Mouse (Mus musculus) ES-E14 (cell line): ENCODE data around the gene Kcnh8. TPM values are rescaled to one million over a fixed set of nuclear protein-coding genes. Genes with fewer than 3 reads are reported as not detected.

Experiments
- DNase-seq: peaks from one replicate; pipeline ENCODE4 v3.0.0-alpha.2; 2013; ENCODE audit warnings: low read depth, low spot score
- H3K27ac ChIP-seq: 2 replicates; pipeline ENCODE4 v1.5.1; 2012; ENCODE audit warnings: low read depth, mild to moderate bottlenecking, low read length, moderate library complexity, mixed read lengths; ENCODE audit not compliant: poor library complexity, insufficient read depth, severe bottlenecking
- H3K36me3 ChIP-seq: 2 replicates; pipeline ENCODE4 v1.6.1; 2012; ENCODE audit warnings: mild to moderate bottlenecking, low read length, moderate library complexity, mixed read lengths; ENCODE audit not compliant: control insufficient read depth, poor library complexity, insufficient read depth, severe bottlenecking
- H3K4me1 ChIP-seq, 2 experiments: fragments of 150-350 bp in 1 of 2; sonication (generic) in 1 of 2; 2 replicates each; pipeline ENCODE4 v1.6.1; 2012; ENCODE audit warnings: low read length in 2 of 2, mild to moderate bottlenecking in 1 of 2, mixed read lengths in 1 of 2; ENCODE audit not compliant: control insufficient read depth in 2 of 2, insufficient read depth in 2 of 2, poor library complexity in 1 of 2
- H3K4me3 ChIP-seq, 2 experiments: fragments of 150-350 bp in 1 of 2; sonication (generic) in 1 of 2; 2 replicates each; pipeline ENCODE4 v1.5.1; 2012; ENCODE audit warnings: low read length in 2 of 2, low read depth in 1 of 2, mild to moderate bottlenecking in 1 of 2, mixed read lengths in 1 of 2; ENCODE audit not compliant: insufficient read depth in 1 of 2, poor library complexity in 1 of 2, severe bottlenecking in 1 of 2
- H3K9ac ChIP-seq: 2 replicates; pipeline ENCODE4 v1.6.1; 2012; ENCODE audit warnings: low read depth, mild to moderate bottlenecking, low read length, mixed read lengths; ENCODE audit not compliant: poor library complexity, insufficient read depth, severe bottlenecking
- H3K9me3 ChIP-seq: fragments of 150-350 bp; sonication (generic); 2 replicates; pipeline ENCODE4 v1.6.1; 2012; ENCODE audit warnings: low read depth, mild to moderate bottlenecking, low read length; ENCODE audit not compliant: control insufficient read depth, insufficient read depth
- CHD2 ChIP-seq: IDR thresholded peaks from 2 replicates; pipeline ENCODE4 v1.6.1; 2014; ENCODE audit warnings: mild to moderate bottlenecking, low read depth, low read length, inconsistent platforms
- HCFC1 ChIP-seq: IDR thresholded peaks from 2 replicates; pipeline ENCODE4 v1.6.1; 2012; ENCODE audit warnings: low read length, inconsistent platforms, borderline replicate concordance; ENCODE audit not compliant: insufficient read depth
- MAFK ChIP-seq: IDR thresholded peaks from 2 replicates; pipeline ENCODE4 v1.6.1; 2014; ENCODE audit warnings: mild to moderate bottlenecking, low read depth, low read length, inconsistent platforms; ENCODE audit not compliant: insufficient read depth
- ZC3H11A ChIP-seq: IDR thresholded peaks from 2 replicates; pipeline ENCODE4 v1.6.1; 2012; ENCODE audit warnings: low read depth, mild to moderate bottlenecking, inconsistent platforms, low read length, borderline replicate concordance
- ZNF384 ChIP-seq: IDR thresholded peaks from 2 replicates; pipeline ENCODE4 v1.6.1; 2012; ENCODE audit warnings: low read depth, low read length, inconsistent platforms
- in situ Hi-C, 2 experiments: fragments of 600-800 bp; cut with MboI; formaldehyde crosslinking; loops; one replicate each; pipeline ENCODE4 v1.15.1; 2025; ENCODE audit warnings: low sequenced_read_pairs in 2 of 2, inconsistent platforms in 1 of 2; ENCODE audit not compliant: unreplicated experiment in 2 of 2
- total RNA-seq: library from RNA; depleted of rRNA; stranded (reverse); fragments of 300-350 nt; gene quantifications from 2 replicates; pipeline ENCODE4 v1.2.3, GENCODE M21; 2012; rRNA removed

Gene Kcnh8
- 0.18 and 0.53 TPM in 2 replicates for total RNA-seq

DNA sequence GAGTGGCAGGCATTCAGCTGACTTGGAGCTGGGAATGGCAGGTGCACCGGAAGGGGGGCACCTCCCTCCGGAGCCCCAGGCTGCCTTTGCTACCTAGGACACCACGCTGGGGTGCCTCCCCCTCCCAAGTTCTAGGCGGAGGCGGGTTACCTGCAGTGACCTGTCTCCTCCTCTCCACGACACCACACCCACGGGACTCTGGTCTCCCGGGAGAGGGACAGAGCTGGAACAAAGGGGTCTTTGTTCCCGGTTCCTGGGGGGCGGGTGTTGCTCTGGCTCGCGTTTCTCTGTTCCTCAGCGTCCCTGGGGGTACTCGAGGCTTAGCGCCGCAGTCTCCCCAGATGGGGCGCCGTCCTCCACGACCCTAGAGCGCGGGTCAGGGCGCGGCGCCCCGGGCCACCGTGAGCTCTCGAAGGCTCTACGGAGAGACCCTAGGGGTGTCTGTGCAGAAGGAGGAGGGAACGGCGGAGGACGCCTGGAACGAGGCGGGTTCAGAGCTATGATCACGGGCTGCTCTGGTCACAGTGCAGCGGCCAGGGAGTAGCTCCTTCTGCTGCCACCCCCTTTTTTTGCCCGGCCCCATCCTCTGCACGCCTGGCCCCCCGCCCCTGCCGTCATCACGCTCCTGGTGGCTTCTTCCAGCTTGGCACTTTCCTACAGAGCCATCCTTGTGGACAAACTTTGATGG, at the start of gene Kcnh8:
TSS of gene Kcnh8 (plus strand) at position 617 of the 688 bp plus-strand sequence.
- DNase-seq: no peak
- TF ChIP-seq HCFC1 (no peak), ZC3H11A (no peak), CHD2 (no peak), ZNF384 (no peak), MAFK (no peak)
- Histone ChIP-seq H3K4me3 (peak within 1 kb of the TSS; percentile 65 to 92), H3K4me1 (no peaks in the 10 kb centered on the region), H3K9me3 (no peaks in the 10 kb centered on the region), H3K36me3 (no peaks in the 10 kb centered on the region), H3K9ac (0 out of 2 replicates have a peak within 1 kb of the TSS, but pooled peaks have one; percentile 57), H3K27ac (0 out of 2 replicates have a peak within 1 kb of the TSS, but pooled peaks have one; percentile 30)
- in situ Hi-C loops: no loop called here

DNA sequence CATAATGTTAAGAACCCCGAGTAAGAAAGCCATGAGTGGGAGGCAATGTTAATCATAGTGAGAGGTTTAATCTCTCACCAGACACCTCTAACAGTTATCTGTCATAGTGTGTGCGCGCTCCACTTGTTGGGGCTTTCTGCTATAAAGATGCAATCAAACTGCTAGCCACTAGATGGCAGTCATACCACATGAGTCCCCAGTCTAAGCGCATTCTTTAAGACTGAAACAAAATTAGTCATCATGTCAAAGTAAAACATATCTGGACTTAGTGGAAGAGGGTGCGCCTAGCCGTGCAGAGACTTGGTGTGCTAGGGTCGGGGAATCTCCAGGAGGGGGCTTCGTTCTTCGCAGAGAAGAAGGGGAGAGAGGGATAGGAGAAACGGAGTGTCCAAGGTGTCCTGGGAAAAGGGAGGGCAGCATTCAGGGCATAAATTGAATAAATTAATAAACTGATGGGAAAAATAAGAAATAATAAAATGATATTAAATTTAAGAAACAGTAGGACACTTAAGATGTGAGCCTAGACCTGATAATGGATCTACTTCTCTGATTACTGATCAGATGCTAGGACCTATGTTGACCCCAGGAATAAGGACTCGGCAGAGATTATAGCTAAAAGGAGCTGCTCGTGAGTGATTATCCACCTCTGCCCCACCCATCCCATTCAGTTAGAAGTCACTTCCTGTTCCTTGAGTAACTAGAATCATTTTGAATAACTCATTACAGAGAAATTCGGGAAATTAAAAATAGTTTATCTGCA, 42.4 kb upstream of the Kcnh8 start:
- in situ Hi-C loops: loop anchor here (10.0 to 25.0 kb wide), 2 partner anchors 825 to 827 kb away; no protein-coding TSS in a partner anchor
- Histone ChIP-seq H3K27ac (no peak overlapping the region), H3K9ac (no peak overlapping the region), H3K4me3 (no peak overlapping the region), H3K36me3 (no peaks in the 10 kb centered on the region), H3K4me1 (no peaks in the 10 kb centered on the region), H3K9me3 (no peaks in the 10 kb centered on the region)
- no peak for TF ChIP-seq CHD2
- TF ChIP-seq MAFK: no peak
- TF ChIP-seq ZC3H11A: 0 out of 2 replicates have a peak, but pooled peaks have one; percentile 54
- TF ChIP-seq HCFC1: no peak
- TF ChIP-seq ZNF384: no peak
- peak; percentile 41 for DNase-seq

DNA sequence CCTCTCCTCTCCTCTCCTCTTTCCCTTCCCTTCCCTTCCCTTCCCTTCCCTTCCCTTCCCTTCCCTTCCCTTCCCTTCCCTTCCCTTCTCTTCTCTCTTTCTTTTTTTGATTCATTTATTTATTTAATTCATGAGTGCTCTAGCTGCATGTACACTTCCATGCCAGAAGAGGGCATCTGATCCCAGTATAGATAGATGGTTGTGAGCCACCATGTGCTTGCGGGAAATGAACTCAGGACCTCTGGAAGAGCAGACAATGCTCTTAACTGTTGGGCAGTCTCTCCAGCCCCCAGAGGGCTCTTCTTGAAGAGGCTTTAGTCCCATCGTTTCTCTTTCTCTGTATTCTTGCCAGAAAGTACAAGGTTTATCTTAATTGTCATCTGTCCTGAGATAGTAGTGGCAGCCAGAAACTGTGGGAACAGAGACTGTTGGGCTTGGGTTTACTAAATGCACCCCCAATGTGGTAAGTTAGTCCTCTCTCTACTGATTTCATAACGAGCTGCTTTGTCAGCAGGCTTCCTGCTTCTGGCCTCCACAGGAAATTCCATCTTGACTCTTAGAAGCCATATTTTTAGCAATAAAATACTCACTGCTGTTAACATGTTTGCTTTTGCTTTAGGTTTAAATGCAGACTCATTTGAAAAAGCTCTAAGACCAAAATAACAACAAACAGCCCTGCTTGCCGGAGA, 36.9 kb upstream of the Kcnh8 start:
- Histone ChIP-seq H3K9ac (no peak overlapping the region), H3K4me1 (no peaks in the 10 kb centered on the region), H3K9me3 (no peaks in the 10 kb centered on the region), H3K36me3 (no peaks in the 10 kb centered on the region), H3K4me3 (no peak overlapping the region), H3K27ac (no peak overlapping the region)
- TF ChIP-seq ZC3H11A (0 out of 2 replicates have a peak, but pooled peaks have one; percentile 24), ZNF384 (no peak), MAFK (no peak), HCFC1 (no peak), CHD2 (no peak)
- in situ Hi-C loops: loop anchor here (10.0 to 25.0 kb wide), 2 partner anchors 819 to 822 kb away; no protein-coding TSS in a partner anchor
- peak; percentile 25 for DNase-seq

DNA sequence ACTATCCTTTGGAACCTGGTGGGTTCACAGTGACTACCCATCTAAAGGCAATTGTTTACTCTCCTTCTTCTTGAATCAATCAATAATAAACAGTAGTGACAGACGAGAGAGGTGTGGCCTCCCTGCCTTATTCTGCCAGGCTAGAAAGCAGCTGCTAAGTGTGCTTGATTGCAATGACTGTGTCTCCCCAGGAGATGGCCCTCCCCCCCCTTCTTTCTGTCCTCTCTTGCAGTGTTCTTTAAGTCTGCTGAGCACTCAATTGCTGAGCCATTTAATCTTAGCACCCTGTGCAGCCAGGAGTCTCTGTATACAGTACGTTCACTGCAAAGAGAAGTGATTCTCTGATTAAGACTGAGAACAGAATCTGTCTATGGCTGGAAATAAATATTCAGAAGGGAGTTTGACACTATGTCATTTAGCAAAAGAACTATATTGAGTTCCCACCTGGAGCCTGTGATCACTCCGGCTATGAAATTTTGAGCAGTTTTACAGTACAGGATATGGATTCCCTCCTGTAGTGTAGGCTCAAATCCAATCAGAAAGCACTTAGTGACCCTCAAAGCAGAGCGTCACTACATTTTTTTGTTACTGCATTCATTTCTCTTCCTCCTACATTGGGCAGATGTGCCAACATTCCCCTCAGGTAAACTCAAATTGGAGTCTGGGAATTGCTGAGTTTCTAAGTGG, 32.8 kb upstream of the Kcnh8 start:
- in situ Hi-C loops: loop anchor here (10.0 to 25.0 kb wide), 2 partner anchors 815 to 818 kb away; no protein-coding TSS in a partner anchor
- TF ChIP-seq CHD2 (no peak), ZC3H11A (no peak), HCFC1 (no peak), MAFK (no peak), ZNF384 (no peak)
- Histone ChIP-seq H3K9me3 (no peaks in the 10 kb centered on the region), H3K27ac (no peak overlapping the region), H3K4me3 (no peak overlapping the region), H3K4me1 (no peaks in the 10 kb centered on the region), H3K9ac (no peak overlapping the region), H3K36me3 (no peaks in the 10 kb centered on the region)
- peak; percentile 12 for DNase-seq
